Mouse (Mus musculus) heart, embryonic 12.5 days (tissue): ENCODE data around the gene Dusp16. TPM values are rescaled to one million over a fixed set of nuclear protein-coding genes. Genes with fewer than 3 reads are reported as not detected.

Source experiments
- ATAC-seq: fragments of 200-750 bp; cut with Nextera tagmentation; 2 replicates; pipeline ENCODE4 v1.8.0; 2017; ENCODE audit warnings: moderate TSS enrichment, moderate library complexity; ENCODE audit not compliant: insufficient number of reproducible peaks, low FRiP score
- H3K27ac ChIP-seq: fragments of 300-500 bp; sonication (generic); 2 replicates; pipeline ENCODE4 v1.5.1; 2016; ENCODE audit warnings: mild to moderate bottlenecking, moderate library complexity; ENCODE audit not compliant: poor library complexity, severe bottlenecking
- H3K27me3 ChIP-seq: fragments of 300-500 bp; sonication (generic); replicated peaks from 2 replicates; pipeline ENCODE4 v1.6.1; 2016; ENCODE audit warnings: mild to moderate bottlenecking, moderate library complexity
- H3K36me3 ChIP-seq: fragments of 300-500 bp; sonication (generic); 2 replicates; pipeline ENCODE4 v1.6.1; 2016; ENCODE audit warnings: mild to moderate bottlenecking, moderate library complexity
- H3K4me1 ChIP-seq: fragments of 300-500 bp; sonication (generic); replicated peaks from 2 replicates; pipeline ENCODE4 v1.6.1; 2016; ENCODE audit warnings: mild to moderate bottlenecking
- H3K4me2 ChIP-seq: fragments of 300-500 bp; sonication (generic); 2 replicates; pipeline ENCODE4 v1.6.1; 2016; ENCODE audit warnings: mild to moderate bottlenecking, moderate library complexity
- H3K4me3 ChIP-seq: fragments of 300-500 bp; sonication (generic); 2 replicates; pipeline ENCODE4 v1.5.1; 2016; ENCODE audit warnings: mild to moderate bottlenecking
- H3K9ac ChIP-seq: fragments of 300-500 bp; sonication (generic); 2 replicates; pipeline ENCODE4 v1.6.1; 2016; ENCODE audit warnings: mild to moderate bottlenecking, moderate library complexity
- H3K9me3 ChIP-seq: fragments of 300-500 bp; sonication (generic); replicated peaks from 2 replicates; pipeline ENCODE4 v1.6.1; 2016; ENCODE audit warnings: mild to moderate bottlenecking, moderate library complexity
- WGBS: fragments of 180-500 bp; shearing (Covaris S2); methylation state at CpG from one replicate; pipeline ENCODE4 v1.1.7; 2016; 5-methylcytosine and 5-hydroxymethylcytosine counted together
- polyA plus RNA-seq: library from polyadenylated mRNA; unstranded; fragments of >200 nt; fragmentation: Nextera tagmentation; extraction: Ambion mirVana; gene quantifications from 2 replicates; pipeline ENCODE4 v1.2.1, GENCODE M21; 2016

Dusp16 gene
- polyA plus RNA-seq, 1 experiment from 2014 or later: 21.8 TPM

- no peak overlapping the region for H3K27ac ChIP-seq
- no peaks in the 10 kb centered on the region for H3K27me3 ChIP-seq
- no peak for ATAC-seq
- H3K9ac ChIP-seq: 0 out of 2 replicates have a peak overlapping the region, but pooled peaks have one; percentile 10
- no peak overlapping the region for H3K4me3 ChIP-seq
- H3K9me3 ChIP-seq: no peaks in the 10 kb centered on the region
- peaks cover 3% of the 10 kb centered on the region; the same call in 1 of the 2 replicates for H3K36me3 ChIP-seq
- WGBS: 50% methylated on average over 6 of the region's 6 CpGs
- peak overlapping the region; percentile 33 for H3K4me2 ChIP-seq
- peaks cover 26% of the 10 kb centered on the region for H3K4me1 ChIP-seq
These were observed 3.3 kb downstream of the Dusp16 start for GRCm38 (mm10) chr6:134789100-134789499.

- H3K9ac ChIP-seq: no peak overlapping the region
- ATAC-seq: no peak
- no peaks in the 10 kb centered on the region for H3K9me3 ChIP-seq
- no peak overlapping the region for H3K4me2 ChIP-seq
- H3K27ac ChIP-seq: no peak overlapping the region
- H3K36me3 ChIP-seq: peaks cover 3% of the 10 kb centered on the region; the same call in 1 of the 2 replicates
- H3K4me1 ChIP-seq: peaks cover 31% of the 10 kb centered on the region
- H3K4me3 ChIP-seq: no peak overlapping the region
- 73% methylated on average over 3 of the region's 3 CpGs for WGBS
- no peaks in the 10 kb centered on the region for H3K27me3 ChIP-seq
These were observed 6.0 kb downstream of the Dusp16 start for GRCm38 (mm10) chr6:134786426-134786825.

GRCm38 (mm10) chr6:134782900-134783299, 9.5 kb downstream of the Dusp16 start:
- no peak overlapping the region for H3K27ac ChIP-seq
- no peak overlapping the region for H3K4me2 ChIP-seq
- 85% methylated on average over 7 of the region's 7 CpGs for WGBS
- no peak for ATAC-seq
- H3K9me3 ChIP-seq: no peaks in the 10 kb centered on the region
- H3K36me3 ChIP-seq: no peaks in the 10 kb centered on the region
- peaks cover 25% of the 10 kb centered on the region for H3K4me1 ChIP-seq
- no peaks in the 10 kb centered on the region for H3K27me3 ChIP-seq
- H3K4me3 ChIP-seq: no peak overlapping the region
- H3K9ac ChIP-seq: no peak overlapping the region

GRCm38 (mm10) chr6:134781494-134781913, 10.9 kb downstream of the Dusp16 start:
- Histone ChIP-seq H3K4me1 (peaks cover 22% of the 10 kb centered on the region), H3K27ac (peak overlapping the region; percentile 80), H3K4me3 (no peak overlapping the region), H3K9ac (no peak overlapping the region), H3K36me3 (no peaks in the 10 kb centered on the region), H3K27me3 (no peaks in the 10 kb centered on the region), H3K9me3 (no peaks in the 10 kb centered on the region), H3K4me2 (peak overlapping the region; percentile 16)
- 53% methylated on average over 7 of the region's 7 CpGs for WGBS
- ATAC-seq: peak; percentile 78; the same call in 1 of the 2 replicates

GRCm38 (mm10) chr6:134780024-134780423, 12.4 kb downstream of the Dusp16 start:
- ATAC-seq: no peak
- 0 out of 2 replicates have a peak overlapping the region, but pooled peaks have one; percentile 21 for H3K27ac ChIP-seq
- H3K4me3 ChIP-seq: no peak overlapping the region
- WGBS: 69% methylated on average over 2 of the region's 2 CpGs
- H3K36me3 ChIP-seq: no peaks in the 10 kb centered on the region
- no peak overlapping the region for H3K9ac ChIP-seq
- peaks cover 25% of the 10 kb centered on the region for H3K4me1 ChIP-seq
- H3K9me3 ChIP-seq: no peaks in the 10 kb centered on the region
- H3K4me2 ChIP-seq: no peak overlapping the region
- H3K27me3 ChIP-seq: no peaks in the 10 kb centered on the region

GRCm38 (mm10) chr6:134773961-134774360, 18.5 kb downstream of the Dusp16 start:
- ATAC-seq: peak; percentile 85
- Histone ChIP-seq H3K9me3 (no peaks in the 10 kb centered on the region), H3K27ac (peak overlapping the region; percentile 75), H3K9ac (no peak overlapping the region), H3K4me2 (peak overlapping the region; percentile 25; the same call in 1 of the 2 replicates), H3K36me3 (no peaks in the 10 kb centered on the region), H3K4me3 (no peak overlapping the region), H3K27me3 (no peaks in the 10 kb centered on the region), H3K4me1 (peaks cover 24% of the 10 kb centered on the region)
- WGBS: 10% methylated on average over 3 of the region's 3 CpGs

- ATAC-seq: no peak
- H3K4me3 ChIP-seq: no peak overlapping the region
- peak overlapping the region; percentile 57; the same call in 1 of the 2 replicates for H3K27ac ChIP-seq
- H3K36me3 ChIP-seq: no peaks in the 10 kb centered on the region
- no peak overlapping the region for H3K9ac ChIP-seq
- H3K27me3 ChIP-seq: no peaks in the 10 kb centered on the region
- 89% methylated on average over 1 of the region's 1 CpGs for WGBS
- H3K4me1 ChIP-seq: peaks cover 24% of the 10 kb centered on the region
- H3K9me3 ChIP-seq: no peaks in the 10 kb centered on the region
- no peak overlapping the region for H3K4me2 ChIP-seq
These were observed 19.0 kb downstream of the Dusp16 start for GRCm38 (mm10) chr6:134773292-134773893.

- Histone ChIP-seq H3K4me3 (no peak overlapping the region), H3K9ac (no peak overlapping the region), H3K36me3 (no peaks in the 10 kb centered on the region), H3K27ac (no peak overlapping the region), H3K9me3 (no peaks in the 10 kb centered on the region), H3K4me1 (peaks cover 32% of the 10 kb centered on the region), H3K27me3 (no peaks in the 10 kb centered on the region), H3K4me2 (no peak overlapping the region)
- ATAC-seq: no peak
These were observed 22.1 kb downstream of the Dusp16 start for GRCm38 (mm10) chr6:134770339-134770738.

GRCm38 (mm10) chr6:134764441-134765061, 27.9 kb downstream of the Dusp16 start:
- Histone ChIP-seq H3K27me3 (no peaks in the 10 kb centered on the region), H3K4me1 (peaks cover 40% of the 10 kb centered on the region), H3K4me3 (no peak overlapping the region), H3K9ac (no peak overlapping the region), H3K4me2 (no peak overlapping the region), H3K27ac (peak overlapping the region; percentile 24; the same call in 1 of the 2 replicates), H3K36me3 (no peaks in the 10 kb centered on the region), H3K9me3 (no peaks in the 10 kb centered on the region)
- peak; percentile 61; the same call in 1 of the 2 replicates for ATAC-seq
- 81% methylated on average over 5 of the region's 5 CpGs for WGBS

- Histone ChIP-seq H3K9me3 (no peaks in the 10 kb centered on the region), H3K27ac (0 out of 2 replicates have a peak overlapping the region, but pooled peaks have one; percentile 15), H3K27me3 (no peaks in the 10 kb centered on the region), H3K36me3 (peaks cover 3% of the 10 kb centered on the region; the same call in 1 of the 2 replicates), H3K4me3 (no peak overlapping the region), H3K4me1 (peaks cover 40% of the 10 kb centered on the region), H3K9ac (peak overlapping the region; percentile 30; the same call in 1 of the 2 replicates), H3K4me2 (no peak overlapping the region)
- no peak for ATAC-seq
- WGBS: 42% methylated on average over 1 of the region's 1 CpGs
These were observed 29.0 kb downstream of the Dusp16 start for GRCm38 (mm10) chr6:134763436-134763835.

- H3K4me3 ChIP-seq: no peak overlapping the region
- 50% methylated on average over 2 of the region's 2 CpGs for WGBS
- H3K36me3 ChIP-seq: peaks cover 14% of the 10 kb centered on the region; the same call in 1 of the 2 replicates
- no peaks in the 10 kb centered on the region for H3K27me3 ChIP-seq
- H3K4me2 ChIP-seq: no peak overlapping the region
- no peak for ATAC-seq
- H3K9ac ChIP-seq: no peak overlapping the region
- peaks cover 33% of the 10 kb centered on the region for H3K4me1 ChIP-seq
- H3K27ac ChIP-seq: no peak overlapping the region
- no peaks in the 10 kb centered on the region for H3K9me3 ChIP-seq
These were observed 30.6 kb downstream of the Dusp16 start for GRCm38 (mm10) chr6:134761808-134762207.
